Mouse (Mus musculus) thymus, postnatal 14 days (tissue): ENCODE measurements around the gene Slc2a9.

Experiments used
- DNase-seq: peaks from one replicate; pipeline ENCODE4 v3.0.0; 2021

Gene Slc2a9

GRCm38 (mm10) chr5:38466569-38467110 is 36.3 kb downstream of the Slc2a9 start:
- DNase-seq = peak; percentile 1

- no peak for DNase-seq
Measured at GRCm38 (mm10) chr5:38461261-38461660, 41.7 kb downstream of the Slc2a9 start.

GRCm38 (mm10) chr5:38450936-38451335 is 52.0 kb downstream of the Slc2a9 start:
- no peak for DNase-seq

- no peak for DNase-seq
Measured at GRCm38 (mm10) chr5:38449607-38450006, 53.3 kb downstream of the Slc2a9 start.

GRCm38 (mm10) chr5:38448121-38448520 is 54.8 kb downstream of the Slc2a9 start:
- DNase-seq = no peak

- DNase-seq = no peak
Measured at GRCm38 (mm10) chr5:38446316-38446975, 56.5 kb downstream of the Slc2a9 start.

- no peak for DNase-seq
Measured at GRCm38 (mm10) chr5:38441088-38441839, 61.7 kb downstream of the Slc2a9 start.

- DNase-seq = no peak
Measured at GRCm38 (mm10) chr5:38440252-38441005, 62.5 kb downstream of the Slc2a9 start.

- DNase-seq = no peak
Measured at GRCm38 (mm10) chr5:38436681-38437080, 66.3 kb downstream of the Slc2a9 start.

- no peak for DNase-seq
Measured at GRCm38 (mm10) chr5:38434875-38435274, 68.1 kb downstream of the Slc2a9 start.

GRCm38 (mm10) chr5:38431201-38431600 is 71.7 kb downstream of the Slc2a9 start:
- DNase-seq = no peak

- no peak for DNase-seq
Measured at GRCm38 (mm10) chr5:38429106-38429505, 73.8 kb downstream of the Slc2a9 start.

- no peak for DNase-seq
Measured at GRCm38 (mm10) chr5:38427757-38428156, 75.2 kb downstream of the Slc2a9 start.

GRCm38 (mm10) chr5:38425569-38425968 is 77.4 kb downstream of the Slc2a9 start:
- DNase-seq = no peak

- no peak for DNase-seq
Measured at GRCm38 (mm10) chr5:38422426-38422825, 80.5 kb downstream of the Slc2a9 start.

- no peak for DNase-seq
Measured at GRCm38 (mm10) chr5:38418799-38419198, 84.1 kb downstream of the Slc2a9 start.

- DNase-seq = no peak
Measured at GRCm38 (mm10) chr5:38403612-38404011, 99.3 kb downstream of the Slc2a9 start.

GRCm38 (mm10) chr5:38402288-38402687 is 100.7 kb downstream of the Slc2a9 start:
- DNase-seq = no peak

GRCm38 (mm10) chr5:38388857-38389256 is 114.1 kb downstream of the Slc2a9 start:
- DNase-seq = no peak

GRCm38 (mm10) chr5:38388420-38388823 is 114.5 kb downstream of the Slc2a9 start:
- no peak for DNase-seq

GRCm38 (mm10) chr5:38379970-38380369 is 123.0 kb downstream of the Slc2a9 start:
- DNase-seq = no peak

- DNase-seq = no peak
Measured at GRCm38 (mm10) chr5:38372369-38372768, 130.6 kb downstream of the Slc2a9 start.

- DNase-seq = no peak
Measured at GRCm38 (mm10) chr5:38371308-38371707, 131.6 kb downstream of the Slc2a9 start.
